Mouse (Mus musculus): ENCODE data around the gene Tead3. TPM values are rescaled to one million over a fixed set of nuclear protein-coding genes. Genes with fewer than 3 reads are reported as not detected.
"Not testable (repeated sequence)": the region's sequence is repeated elsewhere in the genome, so short reads cannot be mapped to it uniquely, and the experiment has no call there.

Gene Tead3
- polyA plus RNA-seq, 1 experiment from 2014 or later, result 5.2 TPM

- Histone ChIP-seq H3K27me3 (ENCODE audit: poor library complexity, severe bottlenecking) (no peaks in the 10 kb centered on the region), H3K27ac (peak overlapping the region; percentile 51), H3K4me3 (no peak overlapping the region), H3K4me1 (peaks cover 62% of the 10 kb centered on the region), H3K9me3 (no peaks in the 10 kb centered on the region), H3K36me3 (replicated peaks) (peaks cover 90% of the 10 kb centered on the region)
- DNase-seq (ENCODE audit: extremely low spot score, low spot score), result peak; percentile 39
- WGBS, result 64% methylated on average over 31 of the region's 31 CpGs
Observed at GRCm38 (mm10) chr17:28332915-28333546, 17.6 kb downstream of the Tead3 start.

GRCm38 (mm10) chr17:28332113-28332914 lies 18.3 kb downstream of the Tead3 start:
- 48% methylated on average over 13 of the region's 13 CpGs for WGBS
- H3K4me3 ChIP-seq, result 0 out of 2 replicates have a peak overlapping the region, but pooled peaks have one; percentile 2
- no peaks in the 10 kb centered on the region for H3K27me3 ChIP-seq (ENCODE audit: poor library complexity, severe bottlenecking)
- H3K36me3 ChIP-seq (replicated peaks), result peaks cover 83% of the 10 kb centered on the region
- peaks cover 69% of the 10 kb centered on the region for H3K4me1 ChIP-seq
- peak; percentile 42 for DNase-seq (ENCODE audit: extremely low spot score, low spot score)
- peak overlapping the region; percentile 51 for H3K27ac ChIP-seq
- H3K9me3 ChIP-seq, result no peaks in the 10 kb centered on the region

- H3K9me3 ChIP-seq, result no peaks in the 10 kb centered on the region
- peak overlapping the region; percentile 30; the same call in 1 of the 2 replicates for H3K27ac ChIP-seq
- DNase-seq (ENCODE audit: extremely low spot score, low spot score), result peak; percentile 42
- H3K4me3 ChIP-seq, result peak overlapping the region; percentile 99
- H3K4me1 ChIP-seq, result peaks cover 78% of the 10 kb centered on the region
- WGBS, result 28% methylated on average over 6 of the region's 7 CpGs
- no peaks in the 10 kb centered on the region for H3K27me3 ChIP-seq (ENCODE audit: poor library complexity, severe bottlenecking)
- peaks cover 78% of the 10 kb centered on the region for H3K36me3 ChIP-seq (replicated peaks)
Observed at GRCm38 (mm10) chr17:28331241-28332112, 19.1 kb downstream of the Tead3 start.

GRCm38 (mm10) chr17:28330590-28330989 lies 20.0 kb downstream of the Tead3 start:
- H3K27ac ChIP-seq; H3K27me3 ChIP-seq (ENCODE audit: poor library complexity, severe bottlenecking); H3K9me3 ChIP-seq; DNase-seq (ENCODE audit: extremely low spot score, low spot score): not testable (repeated sequence)
- WGBS, result 69% methylated on average over 8 of the region's 8 CpGs
- Histone ChIP-seq H3K4me1 (peaks cover 78% of the 10 kb centered on the region), H3K4me3 (peak overlapping the region; percentile 99), H3K36me3 (replicated peaks) (peaks cover 77% of the 10 kb centered on the region)

GRCm38 (mm10) chr17:28330232-28330546 lies 20.4 kb downstream of the Tead3 start:
- DNase-seq (ENCODE audit: extremely low spot score, low spot score), result no peak
- Histone ChIP-seq H3K9me3 (no peaks in the 10 kb centered on the region), H3K4me3 (peak overlapping the region; percentile 99), H3K4me1 (peaks cover 78% of the 10 kb centered on the region), H3K27ac (peak overlapping the region; percentile 99), H3K27me3 (ENCODE audit: poor library complexity, severe bottlenecking) (no peaks in the 10 kb centered on the region), H3K36me3 (replicated peaks) (peaks cover 77% of the 10 kb centered on the region)
- WGBS, result 64% methylated on average over 2 of the region's 2 CpGs

- Histone ChIP-seq H3K4me3 (peak overlapping the region; percentile 99), H3K27me3 (ENCODE audit: poor library complexity, severe bottlenecking) (no peaks in the 10 kb centered on the region), H3K4me1 (peaks cover 74% of the 10 kb centered on the region), H3K27ac (peak overlapping the region; percentile 99), H3K36me3 (replicated peaks) (peaks cover 77% of the 10 kb centered on the region), H3K9me3 (peaks cover 2% of the 10 kb centered on the region; the same call in 1 of the 2 replicates)
- DNase-seq (ENCODE audit: extremely low spot score, low spot score), result peak; percentile 39
- 10% methylated on average over 4 of the region's 4 CpGs for WGBS
Observed at GRCm38 (mm10) chr17:28329503-28330231, 20.9 kb downstream of the Tead3 start.

- peaks cover 78% of the 10 kb centered on the region for H3K36me3 ChIP-seq (replicated peaks)
- H3K9me3 ChIP-seq, result peaks cover 6% of the 10 kb centered on the region; the same call in 1 of the 2 replicates
- peak; percentile 37 for DNase-seq (ENCODE audit: extremely low spot score, low spot score)
- H3K4me3 ChIP-seq, result peak overlapping the region; percentile 99
- peaks cover 68% of the 10 kb centered on the region for H3K4me1 ChIP-seq
- peak overlapping the region; percentile 99 for H3K27ac ChIP-seq
- no peaks in the 10 kb centered on the region for H3K27me3 ChIP-seq (ENCODE audit: poor library complexity, severe bottlenecking)
- under 1% methylated on average over 25 of the region's 25 CpGs for WGBS
Observed at GRCm38 (mm10) chr17:28328946-28329345, 21.7 kb downstream of the Tead3 start.

- Histone ChIP-seq H3K9me3 (peaks cover 6% of the 10 kb centered on the region; the same call in 1 of the 2 replicates), H3K27me3 (ENCODE audit: poor library complexity, severe bottlenecking) (no peaks in the 10 kb centered on the region), H3K36me3 (replicated peaks) (peaks cover 78% of the 10 kb centered on the region), H3K27ac (peak within 1 kb of the TSS; percentile 99), H3K4me1 (peaks cover 63% of the 10 kb centered on the region), H3K4me3 (peak within 1 kb of the TSS; percentile 99)
- WGBS, result under 1% methylated on average over 67 of the region's 67 CpGs
- DNase-seq (ENCODE audit: extremely low spot score, low spot score), result peak; percentile 96
Observed at GRCm38 (mm10) chr17:28328366-28328928, 22.2 kb downstream of the Tead3 start, which contains the start of gene Rpl10a. Gene Rpl10a (plus strand): TSS chr17:28328471.

- peaks cover 76% of the 10 kb centered on the region for H3K36me3 ChIP-seq (replicated peaks)
- 8% methylated on average over 22 of the region's 22 CpGs for WGBS
- H3K4me1 ChIP-seq, result peaks cover 56% of the 10 kb centered on the region
- DNase-seq (ENCODE audit: extremely low spot score, low spot score), result no peak
- H3K27ac ChIP-seq, result peak overlapping the region; percentile 99
- peak overlapping the region; percentile 99 for H3K4me3 ChIP-seq
- H3K9me3 ChIP-seq, result peaks cover 6% of the 10 kb centered on the region; the same call in 1 of the 2 replicates
- H3K27me3 ChIP-seq (ENCODE audit: poor library complexity, severe bottlenecking), result no peaks in the 10 kb centered on the region
Observed at GRCm38 (mm10) chr17:28327673-28328325, 22.8 kb downstream of the Tead3 start.

- peaks cover 48% of the 10 kb centered on the region for H3K4me1 ChIP-seq
- no peaks in the 10 kb centered on the region for H3K27me3 ChIP-seq (ENCODE audit: poor library complexity, severe bottlenecking)
- no peak for DNase-seq (ENCODE audit: extremely low spot score, low spot score)
- peak overlapping the region; percentile 99; the same call in 1 of the 2 replicates for H3K4me3 ChIP-seq
- WGBS, result 84% methylated on average over 3 of the region's 3 CpGs
- peaks cover 6% of the 10 kb centered on the region; the same call in 1 of the 2 replicates for H3K9me3 ChIP-seq
- peak overlapping the region; percentile 99 for H3K27ac ChIP-seq
- peaks cover 76% of the 10 kb centered on the region for H3K36me3 ChIP-seq (replicated peaks)
Observed at GRCm38 (mm10) chr17:28326951-28327350, 23.7 kb downstream of the Tead3 start.

GRCm38 (mm10) chr17:28325751-28326150 lies 24.9 kb downstream of the Tead3 start:
- Histone ChIP-seq H3K27me3 (ENCODE audit: poor library complexity, severe bottlenecking) (no peaks in the 10 kb centered on the region), H3K9me3 (peaks cover 6% of the 10 kb centered on the region; the same call in 1 of the 2 replicates), H3K4me3 (no peak overlapping the region), H3K36me3 (replicated peaks) (peaks cover 74% of the 10 kb centered on the region), H3K4me1 (peaks cover 36% of the 10 kb centered on the region), H3K27ac (no peak overlapping the region)
- no peak for DNase-seq (ENCODE audit: extremely low spot score, low spot score)
- 92% methylated on average over 8 of the region's 8 CpGs for WGBS

Measured in forebrain, embryonic 10.5 days (tissue).